Mouse (Mus musculus) ES-CJ7 (cell line): ENCODE results near the gene Kctd6.

ENCODE experiments used
- DNase-seq: peaks from one replicate; pipeline ENCODE4 v3.0.0; 2011; ENCODE audit warnings: low read depth, low spot score

Gene Kctd6

DNA sequence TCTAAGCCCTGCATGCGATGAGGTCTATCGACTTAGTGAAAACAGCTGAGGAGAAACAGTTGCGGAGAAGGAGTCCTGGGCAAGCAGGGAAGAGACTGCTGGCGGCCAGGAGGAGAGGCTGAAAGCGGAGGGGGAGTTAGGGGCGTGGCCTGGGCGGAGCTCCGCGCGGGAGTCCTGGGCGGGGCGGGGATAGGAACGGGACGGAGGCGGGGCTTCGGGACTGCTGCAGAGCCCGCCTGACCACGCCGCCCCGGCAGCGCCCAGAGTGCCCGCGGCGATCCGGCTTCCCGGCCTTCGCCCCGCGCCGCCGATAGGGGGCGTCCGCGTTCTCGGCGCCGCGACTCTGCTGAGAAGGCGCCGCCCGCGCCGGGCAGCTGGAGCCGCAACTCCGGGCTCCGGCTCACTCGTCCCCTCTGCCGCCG is at the start of gene Kctd6:
Gene Kctd6, plus strand, starts transcription at position 338 of the 422 bp plus-strand sequence.
- DNase-seq = peak; percentile 95

GRCm38 (mm10) chr14:8164463-8164862 is 49.5 kb upstream of the Kctd6 start:
- DNase-seq = no peak

DNA sequence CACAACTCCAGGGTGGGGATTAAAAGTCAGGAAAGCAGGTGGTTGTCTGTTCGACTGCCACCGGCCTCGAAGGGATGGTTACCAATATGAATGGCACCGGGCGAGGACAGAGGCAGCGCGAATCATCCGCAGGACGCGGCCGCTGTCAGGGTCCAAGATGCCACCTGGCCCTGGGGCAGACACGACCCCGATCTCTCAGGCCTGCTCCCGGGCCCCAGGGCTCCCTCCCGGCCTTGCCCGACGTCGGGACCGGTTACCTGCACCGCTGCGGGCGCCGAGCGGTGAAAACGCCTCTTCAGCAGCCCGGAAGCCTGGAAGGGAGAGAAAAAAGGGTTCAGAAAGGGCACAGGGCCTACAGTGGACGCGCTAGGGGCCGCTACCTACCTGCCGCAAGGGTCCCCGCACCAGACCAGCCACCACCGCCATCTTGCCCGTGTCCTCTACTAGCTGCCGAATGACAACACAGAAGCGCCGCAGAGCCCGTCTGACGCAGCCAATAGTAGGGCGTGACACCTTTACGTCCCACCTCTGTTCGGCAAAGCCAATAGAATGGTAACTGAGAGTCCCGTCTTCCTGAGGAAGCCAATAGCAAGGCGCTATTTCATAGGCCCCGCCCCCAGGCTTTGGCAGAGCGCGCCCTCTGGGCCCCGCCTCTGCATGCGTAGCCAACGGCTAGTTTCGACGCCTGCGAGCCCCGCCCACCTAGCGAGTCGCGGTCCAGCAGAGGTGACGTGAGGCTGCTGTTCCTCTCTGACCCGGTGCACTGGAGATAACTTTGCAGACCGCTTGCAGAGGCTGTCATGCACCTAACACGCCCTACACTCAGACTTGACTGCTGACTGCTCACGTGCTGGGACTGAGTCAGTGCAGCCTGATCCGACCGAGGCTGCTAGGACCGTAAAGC is 41.2 kb upstream of the Kctd6 start, which contains the start of gene Pdhb:
Gene Pdhb, minus strand, starts transcription at position 519 of the 904 bp plus-strand sequence.
- DNase-seq = peak; percentile 99

- DNase-seq = peak; percentile 41
Observed at GRCm38 (mm10) chr14:8173542-8174250, 40.2 kb upstream of the Kctd6 start.

DNA sequence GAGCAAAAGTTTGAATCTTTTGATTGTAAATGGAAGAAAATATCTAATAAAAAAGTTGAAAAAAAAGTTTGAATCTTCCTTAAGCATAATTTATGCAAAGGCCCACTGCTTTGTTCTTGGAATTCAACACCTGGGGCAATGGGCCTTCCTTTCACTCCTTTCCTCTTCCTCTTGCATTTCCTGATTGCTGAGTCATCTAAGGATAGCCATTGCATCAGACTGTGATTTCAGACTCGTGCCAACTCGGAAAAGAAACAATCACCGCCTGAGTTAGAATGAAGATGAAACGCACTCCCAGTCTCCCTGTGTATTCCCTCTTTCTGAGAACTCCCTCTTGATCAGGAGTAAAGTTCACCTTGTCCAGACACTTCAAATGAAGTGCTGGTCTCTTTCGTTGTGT is 39.3 kb upstream of the Kctd6 start:
- peak; percentile 84 for DNase-seq

- peak; percentile 59 for DNase-seq
Observed at GRCm38 (mm10) chr14:8176251-8176650, 37.7 kb upstream of the Kctd6 start.

GRCm38 (mm10) chr14:8180371-8181035 is 33.4 kb upstream of the Kctd6 start:
- DNase-seq = no peak

DNA sequence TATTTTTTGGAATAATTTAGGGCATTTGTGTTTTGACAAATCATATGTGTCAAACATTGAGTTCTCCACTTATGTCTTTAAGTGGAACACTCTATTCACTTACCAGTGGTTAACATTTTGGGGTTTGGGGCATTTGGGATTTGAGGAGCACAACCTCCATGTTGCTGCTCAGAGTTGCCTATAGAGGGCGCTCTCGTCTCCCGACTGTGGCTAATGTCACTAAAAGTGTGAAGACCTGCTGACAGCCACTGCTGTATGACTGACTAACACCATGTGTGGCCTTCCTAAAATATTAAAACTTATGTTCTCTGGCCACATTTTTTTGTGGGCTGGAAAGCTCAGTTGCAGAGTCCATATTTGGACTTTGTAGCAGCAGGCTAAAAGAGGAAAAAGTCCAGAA is 30.6 kb upstream of the Kctd6 start:
- DNase-seq = peak; percentile 39

DNA sequence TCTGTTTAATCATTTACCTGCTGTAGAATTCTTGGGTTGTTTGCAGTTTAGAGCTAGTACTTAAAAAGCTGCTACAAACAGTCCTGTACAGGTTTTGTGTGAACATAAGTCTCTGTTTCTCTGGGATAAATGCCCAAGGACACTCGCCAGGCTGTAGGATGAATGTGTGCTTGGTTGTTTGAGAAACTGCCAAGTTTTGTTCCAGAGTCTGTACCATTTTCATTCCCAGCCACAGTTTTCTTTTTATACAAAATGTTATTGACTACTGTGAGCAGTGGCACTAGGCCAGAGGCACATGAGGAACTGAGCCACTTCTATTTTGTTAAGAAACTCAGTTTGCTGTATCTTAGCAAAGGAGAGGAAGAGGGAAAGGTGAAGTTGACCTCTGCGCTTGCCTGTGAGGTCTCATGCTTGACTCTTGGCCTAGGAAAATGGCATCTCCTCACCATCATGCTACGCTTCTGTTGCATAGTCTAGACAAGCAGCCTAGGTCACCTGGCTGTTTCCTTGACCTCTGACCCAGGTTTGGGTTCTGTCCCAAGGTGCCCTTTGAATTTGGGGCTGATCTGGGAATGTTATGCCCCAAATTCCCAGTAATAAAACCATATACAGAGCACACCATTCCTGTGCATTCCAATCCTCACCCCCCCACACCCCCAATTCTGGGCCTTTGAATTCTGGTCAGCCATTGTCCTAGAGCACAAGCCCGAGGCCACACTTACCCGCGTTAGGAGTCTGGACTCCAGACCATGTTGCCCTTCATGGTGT is 27.5 kb upstream of the Kctd6 start:
- no peak for DNase-seq

DNA sequence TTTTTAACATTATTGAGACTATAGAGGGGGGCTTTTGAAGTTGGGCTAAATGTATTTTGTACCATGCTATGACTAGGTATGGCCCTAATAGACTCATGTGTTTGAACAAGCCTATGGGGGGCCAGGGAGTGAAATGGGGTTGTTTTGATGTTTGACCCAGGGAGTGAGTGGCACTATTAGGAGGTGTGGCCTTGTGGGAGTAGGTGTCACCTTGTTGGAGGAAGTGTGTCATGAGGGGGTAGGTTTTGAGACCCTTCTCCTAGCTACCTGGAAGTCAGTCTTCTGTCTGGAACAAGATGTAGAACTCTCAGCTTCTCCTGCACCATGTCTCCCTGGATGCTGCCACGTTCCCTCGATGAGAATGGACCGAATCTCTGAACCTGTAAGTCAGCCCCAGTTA is 23.4 kb upstream of the Kctd6 start:
- no peak for DNase-seq

DNA sequence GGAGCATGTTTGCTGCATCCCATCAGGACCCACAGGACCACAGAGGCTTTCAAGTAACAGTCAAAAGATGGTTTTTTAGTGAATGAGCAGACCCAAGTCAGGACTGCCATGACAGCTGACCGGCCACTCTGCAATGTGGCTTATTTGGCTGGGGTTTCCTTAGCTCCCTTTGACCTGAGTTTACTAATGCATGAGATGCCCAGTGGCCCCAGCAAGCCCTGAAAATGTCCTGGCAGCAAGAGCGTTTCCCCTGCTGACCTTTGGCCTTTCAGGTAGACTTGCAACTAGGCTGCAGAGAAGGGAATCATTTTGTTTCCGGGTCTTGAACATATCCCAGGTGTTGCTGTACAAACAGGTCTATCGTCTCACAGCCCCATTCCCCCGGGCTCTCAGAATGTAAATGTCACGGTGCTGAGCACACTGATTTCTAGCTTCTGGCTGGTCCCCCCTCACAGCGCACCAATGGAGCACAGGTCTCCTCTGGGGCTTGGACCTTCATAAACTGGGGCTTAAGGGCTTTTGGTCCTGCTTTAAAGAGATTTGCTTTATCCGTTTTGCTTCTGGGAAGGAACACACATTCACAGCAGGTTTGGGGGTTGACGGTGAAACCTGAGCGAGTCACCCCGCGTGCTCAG is 22.5 kb upstream of the Kctd6 start:
- DNase-seq = no peak

DNA sequence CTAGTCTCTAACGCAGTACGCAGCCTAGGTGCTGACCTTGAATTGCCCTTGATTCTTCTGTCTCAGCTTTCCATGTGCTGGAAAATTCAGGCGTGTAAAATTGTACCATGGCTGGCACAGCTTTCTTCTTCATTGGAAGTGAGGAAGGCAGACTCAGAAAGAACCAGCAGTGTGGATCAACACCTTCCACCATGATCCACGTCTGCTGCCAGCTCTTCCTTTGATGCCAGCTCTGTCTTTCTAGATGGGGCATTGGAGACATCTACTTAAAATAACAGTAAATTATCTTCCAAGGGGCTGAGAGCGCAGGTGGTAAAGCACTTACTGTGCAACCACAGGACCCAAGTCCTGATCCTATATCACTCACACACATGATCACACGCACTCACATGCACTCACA is 21.2 kb upstream of the Kctd6 start:
- DNase-seq = no peak

- no peak for DNase-seq
Observed at GRCm38 (mm10) chr14:8200769-8201168, 13.2 kb upstream of the Kctd6 start.

- peak; percentile 25 for DNase-seq
Observed at GRCm38 (mm10) chr14:8201715-8202114, 12.2 kb upstream of the Kctd6 start.

DNA sequence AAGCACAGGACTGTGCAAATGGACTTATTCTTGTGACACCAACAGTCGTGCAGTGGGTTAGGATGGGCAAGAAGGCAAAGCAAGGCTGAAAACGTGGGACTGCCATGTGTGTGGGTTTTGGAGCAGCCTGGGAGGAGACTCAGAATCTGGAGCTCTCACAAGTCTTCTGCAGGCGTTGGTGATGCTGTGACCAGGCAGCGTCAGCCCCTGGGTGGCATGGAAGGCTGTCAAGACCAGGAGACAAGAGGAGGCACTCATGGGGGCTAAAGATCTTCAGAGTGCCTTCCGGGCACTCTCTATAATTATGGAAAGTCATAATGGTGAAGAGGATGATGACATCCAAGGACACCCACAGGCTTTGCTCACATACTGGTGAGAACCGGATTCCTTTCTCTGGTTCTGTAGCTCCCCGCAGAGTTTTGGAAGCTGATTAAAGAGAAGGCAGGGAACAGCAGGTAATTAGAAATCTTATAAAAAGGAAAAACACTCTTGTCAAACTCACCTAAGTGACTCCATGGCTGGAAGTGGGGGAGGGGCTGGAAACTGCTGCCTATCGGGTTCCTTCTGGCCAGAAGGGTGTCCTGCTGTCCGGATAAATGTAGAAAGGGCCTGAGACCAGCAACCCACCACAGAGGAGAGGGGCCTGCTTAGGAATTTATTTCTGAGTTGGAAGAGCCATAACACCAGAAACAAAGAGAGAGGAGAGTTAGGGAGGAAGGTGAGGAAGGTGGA is 7.6 kb upstream of the Kctd6 start:
- no peak for DNase-seq

- DNase-seq = peak; percentile 80
Observed at GRCm38 (mm10) chr14:8207105-8207504, 6.8 kb upstream of the Kctd6 start.

DNA sequence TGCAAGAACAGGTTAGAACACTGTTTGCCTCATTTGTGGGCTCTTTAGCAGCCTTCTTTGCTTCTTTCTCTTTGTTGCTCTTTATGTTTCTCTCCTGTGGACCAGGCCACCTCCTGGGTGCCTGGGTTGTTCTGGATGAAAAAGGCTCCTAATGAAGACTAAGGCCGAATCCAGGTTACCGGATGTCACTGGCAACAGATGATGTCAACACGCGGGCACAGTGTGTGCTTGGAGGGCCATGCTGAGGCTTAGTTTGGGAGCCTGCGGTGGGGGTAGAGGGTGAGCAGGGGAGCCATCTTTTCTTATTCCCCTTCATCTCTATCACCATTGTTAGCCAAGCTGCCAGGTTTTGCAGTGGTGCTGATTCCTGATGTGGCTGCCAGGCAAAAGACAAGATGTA is 6.4 kb upstream of the Kctd6 start:
- no peak for DNase-seq

- DNase-seq = no peak
Observed at GRCm38 (mm10) chr14:8208876-8209275, 5.1 kb upstream of the Kctd6 start.

DNA sequence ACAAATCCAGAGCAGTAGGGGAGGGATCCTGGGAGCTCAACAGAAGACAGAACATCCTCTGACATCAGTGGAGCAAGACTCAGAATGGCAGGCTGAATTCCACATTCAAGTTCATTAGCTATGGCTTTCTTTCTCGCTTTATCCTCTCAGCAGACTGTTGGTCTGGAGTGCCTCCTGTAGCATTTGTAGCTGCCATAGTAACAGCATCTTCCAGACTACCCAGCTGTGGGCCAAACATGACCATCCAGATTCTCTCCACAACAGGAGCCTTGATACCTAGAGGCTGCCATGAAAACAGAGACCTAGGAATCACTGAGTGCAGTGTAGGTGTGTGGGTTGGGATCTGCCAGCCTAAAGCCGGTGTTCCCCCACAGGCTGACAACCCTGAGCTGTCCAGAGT is 4.0 kb upstream of the Kctd6 start:
- DNase-seq = no peak

- DNase-seq = no peak
Observed at GRCm38 (mm10) chr14:8212996-8213395, 944 bp upstream of the Kctd6 start.
